Mouse (Mus musculus): ENCODE measurements around the gene Zkscan6.

DNA sequence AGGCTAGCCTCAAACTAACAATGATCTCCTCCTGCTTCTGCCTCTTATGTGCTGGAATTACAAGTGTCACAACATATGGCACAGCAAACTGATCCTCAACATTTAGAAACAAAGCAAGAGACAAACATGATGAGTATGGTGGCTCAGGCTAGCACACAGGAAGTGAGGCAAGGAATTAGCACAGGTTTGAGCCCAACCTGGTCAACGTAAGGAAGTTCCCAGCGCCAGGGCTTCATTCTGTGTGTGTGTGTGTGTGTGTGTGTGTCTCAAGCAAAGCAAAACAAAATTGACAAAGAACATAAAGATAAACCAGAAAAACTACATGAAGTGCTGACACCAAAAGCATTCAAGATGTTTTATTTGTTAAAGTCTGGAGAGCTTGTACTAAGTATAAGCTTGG, 46.1 kb upstream of the Zkscan6 start:
- TF ChIP-seq E2F4 (IDR thresholded peaks at IDR 0.05; ENCODE audit: insufficient read depth), result no peak
- no peak for TF ChIP-seq MAX (IDR thresholded peaks at IDR 0.05; ENCODE audit: low read depth)
- no peak for TF ChIP-seq POLR2A (IDR thresholded peaks at IDR 0.05; ENCODE audit: insufficient read length, low read depth)
- TF ChIP-seq MYOG (IDR thresholded peaks at IDR 0.05; ENCODE audit: control insufficient read depth in 1 of 3, insufficient read depth in 1 of 3, insufficient read length in 2 of 3, low read depth in 2 of 3), result no peak
- TF ChIP-seq MYOD1 (IDR thresholded peaks at IDR 0.05; ENCODE audit: control insufficient read depth in 1 of 3, insufficient read length in 2 of 3, low read depth in 2 of 3), result no peak
- TF ChIP-seq USF1 (IDR thresholded peaks at IDR 0.05; ENCODE audit: low read depth), result no peak
- no peak for TF ChIP-seq TCF3 (IDR thresholded peaks at IDR 0.05; ENCODE audit: insufficient read length, low read depth)
- no peak for TF ChIP-seq POLR2AphosphoS2 (IDR thresholded peaks at IDR 0.05; ENCODE audit: insufficient read length, low read depth)
- TF ChIP-seq TCF12 (IDR thresholded peaks at IDR 0.05; ENCODE audit: insufficient read depth, poor library complexity, severe bottlenecking), result no peak
- no peak for TF ChIP-seq SRF (IDR thresholded peaks at IDR 0.05; ENCODE audit: control insufficient read depth, insufficient read length, low read depth)
- TF ChIP-seq CEBPB (IDR thresholded peaks at IDR 0.05; ENCODE audit: insufficient read depth, poor library complexity, severe bottlenecking), result no peak
- no peak for TF ChIP-seq REST (IDR thresholded peaks at IDR 0.05; ENCODE audit: insufficient read depth, insufficient read length)
